Mouse (Mus musculus): ENCODE data around the gene Them7.

The Them7 gene

GRCm38 (mm10) chr2:105235380-105236115 lies 11.4 kb downstream of the Them7 start:
- DNase-seq, result no peak

- no peak for DNase-seq
These were observed 13.3 kb downstream of the Them7 start for GRCm38 (mm10) chr2:105237424-105237823.

GRCm38 (mm10) chr2:105237841-105238240 lies 13.7 kb downstream of the Them7 start:
- no peak for DNase-seq

GRCm38 (mm10) chr2:105238775-105239174 lies 14.7 kb downstream of the Them7 start:
- DNase-seq, result peak in 1 of 2 experiments; percentile 49

- no peak for DNase-seq
These were observed 16.5 kb downstream of the Them7 start for GRCm38 (mm10) chr2:105240631-105241030.

GRCm38 (mm10) chr2:105242940-105243339 lies 18.8 kb downstream of the Them7 start:
- DNase-seq, result no peak

- no peak for DNase-seq
These were observed 20.6 kb downstream of the Them7 start for GRCm38 (mm10) chr2:105244733-105245132.

GRCm38 (mm10) chr2:105251978-105252377 lies 27.9 kb downstream of the Them7 start:
- DNase-seq, result no peak

- DNase-seq, result no peak
These were observed 28.7 kb downstream of the Them7 start for GRCm38 (mm10) chr2:105252824-105253223.

- no peak for DNase-seq
These were observed 31.3 kb downstream of the Them7 start for GRCm38 (mm10) chr2:105255457-105255856.

GRCm38 (mm10) chr2:105256427-105257071 lies 32.4 kb downstream of the Them7 start:
- peak in 1 of 2 experiments; percentile 6 for DNase-seq

- DNase-seq, result peak in 1 of 2 experiments; percentile 17
These were observed 33.3 kb downstream of the Them7 start for GRCm38 (mm10) chr2:105257376-105257775.

GRCm38 (mm10) chr2:105261335-105261734 lies 37.2 kb downstream of the Them7 start:
- no peak for DNase-seq

- no peak for DNase-seq
These were observed 39.1 kb downstream of the Them7 start for GRCm38 (mm10) chr2:105263219-105263618.

- DNase-seq, result peak in 1 of 2 experiments; percentile 32
These were observed 58.4 kb downstream of the Them7 start for GRCm38 (mm10) chr2:105282407-105283077.

- no peak for DNase-seq
These were observed 59.7 kb downstream of the Them7 start for GRCm38 (mm10) chr2:105283811-105284210.

GRCm38 (mm10) chr2:105284855-105285254 lies 60.7 kb downstream of the Them7 start:
- no peak for DNase-seq

GRCm38 (mm10) chr2:105295823-105296222 lies 71.7 kb downstream of the Them7 start:
- no peak for DNase-seq

- peak in 1 of 2 experiments; percentile 10 for DNase-seq
These were observed 74.8 kb downstream of the Them7 start for GRCm38 (mm10) chr2:105298888-105299287.

- no peak for DNase-seq
These were observed 77.0 kb downstream of the Them7 start for GRCm38 (mm10) chr2:105301082-105301481.

GRCm38 (mm10) chr2:105301531-105301930 lies 77.4 kb downstream of the Them7 start:
- DNase-seq, result no peak

GRCm38 (mm10) chr2:105303962-105304514 lies 79.9 kb downstream of the Them7 start:
- DNase-seq, result no peak

- DNase-seq, result no peak
These were observed 81.8 kb downstream of the Them7 start for GRCm38 (mm10) chr2:105305876-105306275.

All from cerebellum, postnatal 25 days (tissue).